Mouse (Mus musculus) ES-Bruce4 (cell line): Measurements from ENCODE around the gene Nat10.

ENCODE experiments used
- CTCF ChIP-seq: IDR thresholded peaks from one replicate; pipeline ENCODE4 v1.8.1; 2011; ENCODE audit warnings: low read depth, low read length
- EP300 ChIP-seq: IDR thresholded peaks from 2 replicates; pipeline ENCODE4 v1.6.1; 2011; ENCODE audit warnings: low read depth, low read length; ENCODE audit not compliant: insufficient read depth

DNA sequence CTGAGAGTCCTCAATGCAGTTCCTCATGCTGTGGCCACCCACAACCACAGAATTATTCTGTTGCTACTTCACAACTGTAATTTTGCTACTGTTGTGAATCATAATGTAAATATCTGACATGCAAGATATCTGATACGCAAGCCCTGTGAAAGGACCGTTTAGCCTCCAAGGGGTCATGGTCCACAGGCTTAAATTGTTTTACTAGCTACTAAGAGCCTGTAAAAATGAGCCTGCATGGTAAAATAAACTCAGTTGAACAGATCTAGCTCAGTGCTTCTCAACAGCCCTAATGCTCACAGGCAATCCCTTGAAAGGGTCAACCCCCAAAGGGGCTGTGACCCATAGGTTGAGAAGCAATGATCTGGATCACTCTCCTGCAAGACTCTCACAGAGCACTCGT is 12.0 kb downstream of the Nat10 start:
- TF ChIP-seq CTCF (no peak), EP300 (no peak)
